Mouse (Mus musculus): ENCODE data around the gene Rnaseh2c. TPM values are rescaled to one million over a fixed set of nuclear protein-coding genes. Genes with fewer than 3 reads are reported as not detected.

Gene Rnaseh2c
- polyA plus RNA-seq, 1 experiment = 350 TPM

DNA sequence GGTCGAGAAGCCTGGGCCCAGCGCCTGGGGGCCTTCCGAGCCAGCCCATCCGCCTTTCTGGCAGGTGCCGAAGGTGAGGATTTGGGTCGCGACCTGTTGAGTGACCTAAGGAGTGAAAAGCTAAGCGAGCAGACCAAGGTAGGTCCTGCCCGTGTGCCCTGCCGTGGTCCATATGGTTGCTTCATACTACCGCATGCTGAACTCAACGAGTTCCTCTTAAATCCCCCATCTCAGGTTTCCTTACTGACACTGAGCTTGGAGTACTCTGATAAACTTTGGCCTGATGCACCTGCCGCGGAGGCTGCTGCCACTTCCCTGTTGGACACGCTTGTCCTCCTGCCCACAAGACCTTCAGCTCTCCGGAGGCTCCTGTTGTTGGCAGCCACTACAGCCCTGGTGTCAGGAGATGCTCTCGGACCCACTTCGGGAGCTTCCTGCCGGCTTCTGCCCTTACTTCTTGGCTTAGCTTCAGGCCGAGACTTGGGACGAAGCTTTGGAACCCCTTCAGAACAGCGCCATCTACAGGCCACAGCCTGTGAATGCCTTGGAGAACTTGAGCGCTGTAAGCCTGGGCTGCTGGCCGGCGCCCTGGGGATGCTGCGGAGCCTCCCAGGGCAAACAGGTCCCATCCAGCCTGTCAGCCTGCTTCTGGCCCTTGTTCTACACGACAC lies 33.1 kb upstream of the Rnaseh2c start:
- TF ChIP-seq GATA1 (IDR thresholded peaks at IDR 0.05; ENCODE audit: low read length) = no peak

DNA sequence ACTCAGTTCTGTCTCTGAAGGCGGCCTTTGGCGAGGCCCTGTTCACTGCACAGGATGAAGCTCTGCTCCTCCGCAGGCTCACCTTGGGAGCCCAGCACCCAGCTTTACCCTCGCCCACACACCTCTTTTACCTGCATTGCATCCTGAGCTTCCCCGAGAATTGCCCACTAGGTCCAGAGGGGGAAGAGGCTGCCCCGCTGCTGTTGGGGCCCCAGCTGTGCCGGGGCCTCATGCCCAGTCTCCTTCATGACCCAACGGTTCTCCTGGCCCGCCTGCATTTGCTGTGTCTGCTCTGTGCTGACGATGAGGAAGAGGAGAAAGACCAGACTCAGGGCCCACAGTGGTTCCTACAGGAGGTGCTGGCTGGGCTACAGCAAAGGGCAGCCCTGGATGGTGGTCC lies 32.2 kb upstream of the Rnaseh2c start:
- no peak for TF ChIP-seq GATA1 (IDR thresholded peaks at IDR 0.05; ENCODE audit: low read length)

DNA sequence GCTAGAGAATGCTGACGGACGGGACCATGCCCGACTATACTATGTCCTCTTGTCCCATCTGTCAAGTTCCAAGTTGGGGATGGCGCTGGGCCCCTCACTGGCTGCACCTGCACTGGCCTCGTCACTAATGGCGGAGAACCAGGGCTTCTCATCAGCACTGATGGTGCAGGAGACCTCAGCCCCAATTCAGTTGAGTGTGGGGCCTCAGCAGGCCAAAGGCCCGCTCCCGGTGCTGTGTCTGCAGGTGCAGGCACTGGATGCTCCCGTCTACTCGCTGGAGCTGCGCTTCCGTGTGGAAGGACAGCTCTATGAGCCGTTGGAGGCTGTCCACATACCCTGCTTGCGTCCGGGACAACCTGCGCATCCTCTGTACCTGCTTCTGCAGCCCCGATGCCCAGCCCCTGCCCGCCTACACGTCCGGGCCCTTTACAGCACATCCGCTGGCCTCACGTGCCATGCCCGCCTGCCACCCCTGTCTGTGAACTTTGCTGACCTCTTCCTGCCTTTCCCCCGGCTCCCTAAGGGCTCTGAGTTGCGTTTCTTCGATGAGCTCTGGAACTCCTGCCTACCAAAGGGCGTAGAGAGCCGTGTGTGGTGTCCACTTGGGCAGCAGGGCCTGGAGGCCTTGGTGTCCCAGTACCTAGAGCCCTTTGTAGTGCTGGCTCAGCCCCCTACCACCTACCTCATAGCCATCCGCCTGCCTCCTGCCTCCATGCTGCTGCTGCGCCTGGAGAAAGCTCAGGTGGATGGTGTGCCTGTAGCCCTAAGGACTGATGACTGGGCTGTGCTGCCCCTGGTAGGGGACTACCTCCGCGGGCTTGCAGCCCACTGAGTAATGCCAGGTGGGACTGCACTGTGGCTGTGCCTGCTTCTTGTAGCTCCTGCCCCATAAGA lies 31.1 kb upstream of the Rnaseh2c start:
- no peak for TF ChIP-seq GATA1 (IDR thresholded peaks at IDR 0.05; ENCODE audit: low read length)

DNA sequence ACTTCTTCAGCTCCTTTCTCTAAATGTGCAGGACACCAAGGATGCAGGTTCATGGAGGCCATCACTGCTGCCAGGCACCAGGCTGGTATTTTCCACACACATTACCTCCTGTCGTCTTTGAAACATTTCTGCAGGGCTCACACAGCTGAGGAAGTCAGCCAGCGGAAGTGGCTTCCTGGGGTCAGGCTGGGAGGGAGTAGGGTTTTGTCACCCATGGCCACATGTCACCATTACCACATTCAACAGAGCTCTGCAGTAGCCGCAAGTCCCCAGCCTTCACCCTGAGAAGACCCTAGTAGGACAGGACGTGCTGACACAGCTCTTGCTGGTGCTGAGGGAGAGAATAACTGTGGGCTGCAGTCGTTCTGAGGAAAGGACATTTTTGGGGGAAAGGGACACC lies 29.8 kb upstream of the Rnaseh2c start:
- no peak for TF ChIP-seq GATA1 (IDR thresholded peaks at IDR 0.05; ENCODE audit: low read length)

DNA sequence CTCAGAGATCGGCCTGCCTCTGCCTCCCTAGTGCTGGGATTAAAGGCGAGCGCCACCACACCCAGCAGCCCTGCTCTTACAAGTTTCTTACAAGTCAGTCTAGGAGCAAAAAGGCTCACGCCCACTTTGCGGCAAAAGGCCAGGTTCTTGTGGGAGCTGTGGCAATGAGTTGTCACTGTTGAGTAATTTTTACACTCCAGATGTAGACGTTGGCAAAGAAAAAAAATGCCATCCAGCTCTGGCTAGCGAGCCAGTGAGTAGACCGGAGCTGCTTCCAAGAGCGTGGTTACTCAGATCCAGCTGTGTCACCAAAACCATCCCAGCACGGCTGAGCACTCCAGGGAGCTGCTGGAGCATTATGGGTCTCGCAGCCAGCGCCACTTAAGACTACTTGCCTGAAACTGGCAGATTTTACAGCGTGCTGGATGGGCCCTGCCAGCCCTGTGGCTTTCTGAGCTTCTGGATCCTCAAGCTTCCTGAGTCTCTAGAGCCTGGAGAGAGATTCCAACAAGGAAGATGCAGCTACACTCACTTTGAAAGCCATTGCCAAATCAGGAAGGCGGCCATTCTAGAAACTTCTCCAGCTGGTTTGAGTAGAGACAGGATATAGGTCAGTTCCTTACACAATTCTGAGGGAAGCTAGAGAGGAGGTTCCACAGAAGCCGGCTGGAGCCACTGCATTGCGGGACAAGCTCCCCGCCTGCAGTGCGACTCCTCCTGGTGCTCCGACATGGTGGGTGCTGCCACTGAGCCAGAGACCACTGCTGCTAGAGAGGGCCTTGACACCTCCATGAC lies 29.1 kb upstream of the Rnaseh2c start:
- no peak for TF ChIP-seq GATA1 (IDR thresholded peaks at IDR 0.05; ENCODE audit: low read length)

DNA sequence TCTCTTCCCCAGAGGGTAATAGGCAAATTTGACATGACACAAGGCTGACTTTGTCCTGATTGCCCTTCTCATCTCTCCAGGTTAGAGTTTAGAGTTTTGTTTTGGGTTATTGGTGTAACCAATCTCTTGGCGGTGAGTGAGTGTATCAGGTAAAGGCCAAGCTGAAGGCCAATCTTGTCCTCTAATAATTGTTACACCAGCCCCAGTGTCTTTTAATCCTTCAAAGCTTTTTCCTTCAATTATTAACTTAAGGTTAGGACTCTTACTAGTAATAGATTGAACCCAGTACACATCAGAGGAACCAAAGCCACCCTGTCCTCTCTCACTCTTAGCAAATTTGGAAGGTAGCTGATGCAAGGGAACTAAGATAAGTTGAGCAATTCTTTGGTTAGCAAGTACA lies 26.3 kb upstream of the Rnaseh2c start:
- TF ChIP-seq GATA1 (IDR thresholded peaks at IDR 0.05; ENCODE audit: low read length) = no peak

DNA sequence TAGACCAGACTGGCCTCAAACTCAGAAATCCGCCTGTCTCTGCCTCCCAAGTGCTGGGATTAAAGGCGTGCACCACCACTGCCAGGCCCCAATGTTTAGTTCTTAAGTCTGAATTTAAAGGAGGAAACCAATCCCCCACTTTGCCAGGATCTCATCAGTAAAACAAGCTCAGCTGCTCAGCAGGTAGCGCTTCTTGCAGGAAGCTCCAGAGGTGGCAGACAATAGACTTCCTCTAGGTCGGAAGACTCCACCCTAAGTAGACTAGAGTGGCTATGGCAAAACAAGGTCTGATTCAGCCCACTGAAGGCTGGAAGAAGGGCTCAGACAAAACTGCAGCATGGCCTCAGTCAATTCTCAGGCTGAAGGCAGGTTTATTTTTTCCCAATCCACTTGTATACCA lies 21.7 kb upstream of the Rnaseh2c start:
- TF ChIP-seq GATA1 (IDR thresholded peaks at IDR 0.05; ENCODE audit: low read length) = no peak

DNA sequence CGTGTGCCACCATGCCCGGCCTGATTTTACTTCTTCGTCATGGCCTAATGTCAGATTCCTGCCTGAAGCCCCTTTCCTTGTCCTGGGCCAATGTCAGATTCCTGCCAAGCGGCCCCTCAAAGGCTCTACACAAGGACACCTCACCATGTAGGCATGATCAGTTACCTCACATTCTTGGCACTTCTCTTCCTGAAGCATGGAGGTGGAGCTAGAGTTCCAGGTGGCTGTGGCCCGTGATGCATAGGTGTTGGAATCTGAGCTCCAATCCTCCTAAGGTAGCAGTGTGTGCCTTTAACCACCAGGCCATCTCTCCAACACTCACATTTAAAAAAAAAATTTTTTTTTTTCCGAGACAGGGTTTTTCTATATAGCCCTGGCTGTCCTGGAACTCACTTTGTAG lies 20.9 kb upstream of the Rnaseh2c start:
- no peak for TF ChIP-seq GATA1 (IDR thresholded peaks at IDR 0.05; ENCODE audit: low read length)

DNA sequence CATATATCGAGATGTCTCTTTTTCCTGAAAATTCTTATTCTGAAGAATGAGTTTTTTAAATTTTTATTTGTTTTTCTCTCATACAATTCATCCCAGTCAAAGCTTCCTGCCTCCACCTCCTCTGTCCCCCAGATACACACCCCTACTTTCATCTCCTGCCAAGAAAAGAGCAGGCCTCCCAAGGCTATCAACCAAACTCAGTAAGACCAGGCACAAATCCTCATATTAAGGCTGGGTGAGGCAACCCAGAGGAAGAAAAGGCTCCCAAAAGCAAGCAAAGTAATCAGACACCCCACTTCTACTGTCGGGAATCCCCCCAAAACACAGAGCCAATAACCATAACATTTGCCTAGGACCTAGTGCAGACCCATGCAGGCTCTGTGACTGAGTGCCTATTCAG lies 19.7 kb upstream of the Rnaseh2c start:
- no peak for TF ChIP-seq GATA1 (IDR thresholded peaks at IDR 0.05; ENCODE audit: low read length)

DNA sequence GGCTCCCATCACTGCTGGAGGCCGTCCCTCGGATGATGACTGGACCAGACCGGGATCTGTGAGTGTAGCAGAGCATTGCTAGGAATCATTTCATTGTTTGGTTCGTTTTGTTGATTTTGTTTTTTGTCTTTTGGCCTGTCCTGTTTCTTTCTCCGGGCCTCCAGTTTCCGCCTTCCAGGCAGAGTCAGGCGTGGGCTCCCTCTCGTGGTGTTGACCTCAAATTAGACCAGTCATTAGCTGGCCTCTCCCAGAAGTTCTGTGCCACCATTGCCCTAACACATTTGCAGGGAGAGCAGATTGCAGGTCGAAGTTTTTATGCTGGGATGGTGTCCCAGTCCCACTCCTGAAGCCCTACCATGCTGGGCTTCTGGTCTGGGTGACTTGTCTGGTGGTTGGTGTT lies 12.5 kb upstream of the Rnaseh2c start:
- no peak for TF ChIP-seq GATA1 (IDR thresholded peaks at IDR 0.05; ENCODE audit: low read length)

DNA sequence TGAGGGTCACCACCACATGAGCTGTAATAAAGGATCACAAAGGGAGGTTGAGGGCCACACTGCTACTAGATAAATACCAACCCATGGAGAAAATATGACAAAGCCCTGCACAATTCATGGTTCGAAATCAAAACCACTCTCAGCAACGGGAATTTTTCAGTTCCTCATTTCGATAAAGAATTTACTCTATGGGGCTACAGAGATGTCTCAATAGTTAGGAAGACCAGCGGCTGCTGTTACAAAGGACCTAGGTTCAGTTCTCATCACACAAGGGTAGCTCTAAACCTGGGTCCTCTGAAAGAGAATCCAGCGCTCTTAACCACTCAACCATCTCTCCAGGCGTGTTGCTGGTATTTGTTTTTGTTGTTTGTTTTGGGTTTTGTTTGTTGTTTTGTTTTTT lies 9.8 kb upstream of the Rnaseh2c start:
- TF ChIP-seq GATA1 (IDR thresholded peaks at IDR 0.05; ENCODE audit: low read length) = no peak

DNA sequence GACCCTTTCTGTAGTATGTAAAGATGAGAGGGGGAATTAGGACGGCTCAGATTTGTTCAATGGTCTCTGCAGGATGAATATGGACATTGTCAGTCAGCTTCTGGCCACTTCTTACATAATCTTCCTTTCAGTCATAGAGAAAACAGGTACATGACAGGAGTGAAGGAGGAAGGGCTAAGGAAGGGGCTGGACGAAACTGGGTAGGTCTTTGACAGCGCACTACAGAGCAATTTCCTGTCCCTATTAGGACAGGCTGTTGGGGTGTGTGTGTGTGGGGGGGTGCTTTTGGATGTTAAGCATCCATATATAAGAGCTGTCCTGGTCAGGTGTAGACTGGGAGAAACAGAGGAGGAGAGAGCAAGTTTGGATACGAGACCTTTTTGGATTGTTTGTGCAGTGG lies 2.4 kb upstream of the Rnaseh2c start:
- no peak for TF ChIP-seq GATA1 (IDR thresholded peaks at IDR 0.05; ENCODE audit: low read length)

DNA sequence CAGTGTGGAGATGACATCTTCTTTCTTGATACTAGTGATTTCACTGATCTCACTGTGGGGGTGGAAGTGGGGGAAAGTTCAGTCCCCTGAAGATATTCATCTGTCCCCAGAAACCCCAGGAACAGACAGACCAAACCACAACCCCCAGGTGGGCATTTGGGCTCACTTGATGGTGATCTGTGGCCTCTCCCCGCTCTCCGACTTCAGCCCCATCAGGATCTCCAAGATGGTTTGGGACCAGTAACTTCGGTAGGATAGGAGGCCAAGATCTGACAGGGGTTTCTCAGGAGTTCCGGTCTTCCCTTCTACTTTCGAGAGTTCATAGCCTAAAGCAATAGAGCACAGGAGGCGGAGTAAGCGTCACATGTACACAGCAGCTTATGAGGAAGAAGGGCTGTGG lies 2.0 kb downstream of the Rnaseh2c start:
- no peak for TF ChIP-seq GATA1 (IDR thresholded peaks at IDR 0.05; ENCODE audit: low read length)

DNA sequence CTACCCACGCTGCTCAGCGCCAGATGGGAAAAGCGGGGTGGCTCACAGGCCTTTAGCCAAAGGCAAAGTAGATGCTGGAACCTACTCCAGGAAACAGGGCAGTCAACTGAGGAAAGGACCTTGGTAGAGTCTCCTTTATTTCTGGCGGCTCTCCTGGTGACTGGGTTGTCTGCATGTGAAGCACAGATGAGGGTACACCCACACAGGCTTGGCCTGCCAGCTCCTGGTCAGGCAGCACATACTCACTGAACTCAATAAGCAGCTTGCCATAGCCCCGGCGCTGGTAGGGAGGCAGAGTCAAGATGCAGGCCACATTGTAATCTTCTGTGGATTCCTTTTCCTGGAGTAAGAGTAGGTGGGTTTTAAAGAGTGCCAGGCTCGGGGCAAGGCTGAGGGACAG lies 3.5 kb downstream of the Rnaseh2c start:
- TF ChIP-seq GATA1 (IDR thresholded peaks at IDR 0.05; ENCODE audit: low read length) = no peak

DNA sequence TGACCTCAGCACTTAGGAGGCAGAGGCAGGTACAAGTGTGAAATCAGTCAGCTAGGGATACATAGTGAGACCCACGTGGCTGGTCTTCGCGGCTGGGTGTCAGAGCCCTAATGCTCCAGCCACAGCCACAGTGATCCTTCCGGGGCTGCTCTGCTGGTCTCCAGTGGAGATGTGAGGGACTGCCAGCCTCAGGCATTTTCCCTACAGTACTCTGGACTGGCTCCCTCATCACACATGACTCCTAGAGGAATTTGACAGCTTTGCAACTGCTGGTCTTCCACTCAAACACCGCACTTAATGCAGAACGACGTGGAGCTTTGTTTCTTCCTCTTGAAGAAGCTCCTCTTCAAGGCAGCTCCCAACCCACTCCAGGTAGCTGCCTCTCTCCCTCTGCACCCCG lies 4.5 kb downstream of the Rnaseh2c start:
- TF ChIP-seq GATA1 (IDR thresholded peaks at IDR 0.05; ENCODE audit: low read length) = no peak
